Mouse (Mus musculus) thymus, postnatal 36 days (tissue): ENCODE measurements around the gene Camkv.
A peak's percentile ranks its signal among the peaks of the same experiment; 100 is the strongest.

Experiments
- DNase-seq, 2 experiments: peaks; one replicate each; pipeline ENCODE4 v3.0.0; 2022; ENCODE audit warnings: mixed read lengths in 2 of 2

Gene Camkv

GRCm38 (mm10) chr9:107963700-107964099 lies 28.2 kb downstream of the Camkv start:
- DNase-seq, result peak; percentile 67 to 74

DNA sequence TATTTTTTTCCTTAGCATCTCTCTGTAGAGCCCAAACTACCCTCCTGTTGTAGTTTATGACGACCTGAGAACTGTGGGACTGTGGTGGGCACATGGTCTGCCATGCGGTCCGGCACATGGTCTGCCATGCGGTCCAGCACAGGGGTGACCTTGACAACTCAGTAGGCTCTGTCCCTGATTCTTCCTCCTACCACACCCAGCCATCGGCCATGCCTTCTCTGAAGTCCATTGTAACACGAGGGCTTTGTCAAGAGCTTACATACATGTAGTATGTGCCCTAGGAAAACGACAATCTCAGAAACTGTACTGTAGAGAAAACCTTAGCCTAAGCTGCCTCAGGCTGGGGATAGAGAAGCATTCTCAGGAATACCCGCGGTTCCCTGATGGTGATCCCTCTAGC lies 29.2 kb downstream of the Camkv start:
- no peak for DNase-seq

DNA sequence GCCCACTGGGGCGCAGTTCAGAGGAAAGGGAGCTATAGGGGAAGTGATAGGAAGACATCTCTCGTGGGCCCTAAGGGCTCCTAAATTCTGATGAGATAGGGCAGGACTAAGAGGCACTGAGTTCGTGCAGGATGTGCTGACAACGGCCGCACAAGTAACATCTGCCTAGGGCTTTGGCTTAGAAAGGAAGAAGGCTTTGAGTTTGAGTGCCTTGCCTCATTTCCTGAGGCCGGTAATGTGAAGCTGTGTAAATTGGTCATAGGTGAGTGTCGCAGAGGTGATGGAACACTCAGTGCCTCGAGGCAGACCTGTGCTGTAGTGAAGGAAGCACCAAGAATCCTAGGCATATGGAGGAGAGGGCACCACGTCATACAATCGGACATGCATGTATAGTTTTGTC lies 31.2 kb downstream of the Camkv start:
- DNase-seq, result no peak

DNA sequence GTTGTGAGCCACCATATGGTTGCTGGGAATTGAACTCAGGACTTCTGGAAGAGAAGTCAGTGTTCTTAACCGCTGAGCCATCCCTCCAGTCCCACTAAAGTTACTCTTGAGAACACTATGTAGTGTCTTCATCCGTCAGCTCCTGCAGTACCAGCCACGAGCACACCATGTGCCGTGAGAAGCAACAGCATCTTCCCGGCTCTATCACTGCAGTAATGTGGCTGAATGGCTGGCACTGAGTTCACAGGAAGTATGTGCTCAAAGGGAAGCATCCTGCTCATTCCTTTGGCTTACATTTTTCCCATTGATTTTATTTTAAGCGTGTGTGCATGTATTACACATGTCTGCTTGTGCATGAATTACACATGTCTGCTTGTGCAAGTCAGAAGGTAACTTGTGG lies 32.0 kb downstream of the Camkv start:
- DNase-seq, result no peak

- no peak for DNase-seq
These were observed 33.1 kb downstream of the Camkv start for GRCm38 (mm10) chr9:107968531-107968930.

- DNase-seq, result no peak
These were observed 34.8 kb downstream of the Camkv start for GRCm38 (mm10) chr9:107970311-107970710.

DNA sequence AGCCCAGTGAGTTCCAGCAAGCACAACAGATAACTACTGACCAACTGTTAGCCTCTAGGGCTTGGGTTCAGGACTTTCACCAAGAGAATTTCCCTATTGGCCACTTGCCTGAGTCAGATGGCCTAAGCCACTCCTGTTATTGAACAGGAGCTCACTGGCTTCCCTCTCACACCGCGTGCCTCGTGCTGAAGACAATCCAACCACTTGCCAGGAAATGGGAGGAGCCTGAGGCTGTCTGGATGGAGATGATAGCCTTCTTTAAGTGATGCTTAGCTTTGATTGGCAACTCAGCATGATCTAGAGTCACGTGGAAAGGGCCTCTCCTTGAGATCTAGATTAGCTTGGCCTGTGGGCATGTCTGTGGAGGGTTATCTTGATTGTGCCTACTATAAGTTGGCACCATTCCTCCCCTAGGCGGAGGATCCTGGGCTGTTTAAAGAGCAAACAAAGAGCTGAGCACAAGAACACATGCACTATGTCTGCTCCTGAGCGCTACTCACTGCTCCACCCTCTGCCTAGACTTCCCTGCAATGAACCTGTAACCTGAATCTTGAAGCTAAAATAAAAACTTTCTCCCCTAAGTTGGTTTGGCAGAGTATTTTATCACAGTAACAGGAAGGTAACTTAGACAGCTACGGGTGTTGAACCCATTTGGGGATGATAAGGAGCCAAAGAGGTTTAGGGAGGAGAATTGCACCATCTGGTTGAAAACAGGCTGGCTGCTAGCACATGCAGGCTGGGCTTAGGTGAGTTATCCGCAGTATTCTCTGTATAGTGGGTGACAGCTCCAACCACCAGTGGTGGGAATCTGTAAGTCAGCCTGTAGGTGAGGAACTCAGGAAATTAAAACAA lies 36.4 kb downstream of the Camkv start:
- DNase-seq, result no peak

GRCm38 (mm10) chr9:107974491-107975171 lies 39.2 kb downstream of the Camkv start:
- DNase-seq, result no peak

- peak; percentile 41 to 51 for DNase-seq
These were observed 40.2 kb downstream of the Camkv start, which contains the start of gene Uba7 for GRCm38 (mm10) chr9:107975399-107976386. TSS of gene Uba7 (plus strand) at chr9:107975505.

DNA sequence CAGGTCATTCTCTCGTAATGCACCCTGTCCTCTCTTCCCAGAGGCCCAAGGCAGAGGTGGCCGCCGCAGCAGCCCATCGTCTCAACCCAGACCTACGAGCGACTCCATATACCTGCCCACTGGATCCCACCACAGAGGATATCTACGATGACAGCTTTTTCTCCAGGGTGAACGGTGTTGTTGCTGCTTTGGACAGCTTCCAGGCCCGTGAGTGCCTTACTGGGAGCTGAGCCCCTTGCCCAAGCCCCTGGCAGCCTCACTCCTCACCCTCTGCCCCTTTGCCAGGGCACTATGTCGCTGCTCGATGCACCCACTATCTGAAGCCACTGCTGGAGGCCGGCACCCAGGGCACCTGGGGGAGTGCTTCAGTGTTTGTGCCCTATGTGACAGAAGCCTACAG lies 43.3 kb downstream of the Camkv start:
- no peak for DNase-seq

GRCm38 (mm10) chr9:107981684-107982605 lies 46.5 kb downstream of the Camkv start:
- DNase-seq, result no peak

- DNase-seq, result peak; percentile 61 to 79
These were observed 47.3 kb downstream of the Camkv start, which contains the start of gene Gm20661 for GRCm38 (mm10) chr9:107982681-107983346. TSS of gene Gm20661 (plus strand) at chr9:107983058.

DNA sequence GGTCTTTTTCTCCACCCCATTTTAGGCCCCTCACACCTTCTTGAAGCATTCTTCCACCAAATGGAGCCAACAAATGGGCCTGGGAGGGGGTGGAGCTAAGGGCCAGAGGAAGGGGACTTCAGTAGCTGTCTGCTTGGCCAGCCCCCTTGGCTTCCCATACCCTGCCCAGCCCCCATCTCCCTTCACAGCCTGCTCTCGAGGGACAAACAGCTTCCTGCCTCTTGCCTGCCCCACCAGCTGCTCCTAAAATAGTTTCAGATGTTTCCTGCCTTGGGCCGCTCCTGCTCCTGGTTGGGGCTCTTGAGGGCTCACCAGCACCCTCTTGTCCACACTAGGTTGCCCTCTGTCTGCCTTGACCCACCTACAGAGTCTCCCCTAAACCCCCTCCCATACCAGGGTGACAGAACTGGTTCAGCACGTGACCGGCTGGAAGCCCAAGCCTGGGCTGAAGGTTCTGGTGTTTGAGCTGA lies 48.0 kb downstream of the Camkv start:
- DNase-seq, result peak in 1 of 2 experiments; percentile 62

DNA sequence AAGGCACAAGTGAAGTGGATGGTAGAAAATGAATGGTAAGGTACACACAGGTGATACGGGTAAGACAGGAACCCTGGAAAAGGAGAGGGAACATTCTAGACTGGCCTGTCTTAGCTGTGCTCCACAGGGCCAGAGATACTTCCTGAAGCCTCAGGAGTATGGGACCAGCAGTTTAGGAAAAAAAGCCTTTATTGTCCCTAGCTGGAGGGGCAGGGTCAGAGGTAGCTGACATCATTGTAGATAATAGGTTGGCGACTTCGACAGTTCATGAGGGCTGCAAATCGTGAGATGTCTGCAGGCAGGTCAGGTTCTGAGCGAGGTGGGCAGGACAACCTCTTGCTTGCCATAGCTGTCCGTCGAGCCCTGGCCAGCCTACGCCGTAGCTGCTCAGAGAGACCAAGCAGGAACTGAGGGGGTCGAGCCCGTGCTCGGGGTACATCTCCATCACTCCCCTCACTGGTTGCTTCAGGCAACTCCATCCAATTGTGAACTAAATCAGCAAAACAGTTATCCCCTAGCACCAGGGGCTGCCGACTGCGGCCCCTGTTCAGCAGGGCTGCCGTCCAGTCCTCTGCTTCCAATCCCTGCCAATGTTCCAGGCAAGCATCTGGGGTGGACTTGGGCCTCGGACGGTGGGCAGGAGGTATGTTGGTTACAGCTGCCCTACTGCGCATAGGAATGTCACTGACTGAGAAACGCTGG lies 48.7 kb downstream of the Camkv start:
- DNase-seq, result no peak

GRCm38 (mm10) chr9:107984754-107985055 lies 49.2 kb downstream of the Camkv start:
- DNase-seq, result no peak

DNA sequence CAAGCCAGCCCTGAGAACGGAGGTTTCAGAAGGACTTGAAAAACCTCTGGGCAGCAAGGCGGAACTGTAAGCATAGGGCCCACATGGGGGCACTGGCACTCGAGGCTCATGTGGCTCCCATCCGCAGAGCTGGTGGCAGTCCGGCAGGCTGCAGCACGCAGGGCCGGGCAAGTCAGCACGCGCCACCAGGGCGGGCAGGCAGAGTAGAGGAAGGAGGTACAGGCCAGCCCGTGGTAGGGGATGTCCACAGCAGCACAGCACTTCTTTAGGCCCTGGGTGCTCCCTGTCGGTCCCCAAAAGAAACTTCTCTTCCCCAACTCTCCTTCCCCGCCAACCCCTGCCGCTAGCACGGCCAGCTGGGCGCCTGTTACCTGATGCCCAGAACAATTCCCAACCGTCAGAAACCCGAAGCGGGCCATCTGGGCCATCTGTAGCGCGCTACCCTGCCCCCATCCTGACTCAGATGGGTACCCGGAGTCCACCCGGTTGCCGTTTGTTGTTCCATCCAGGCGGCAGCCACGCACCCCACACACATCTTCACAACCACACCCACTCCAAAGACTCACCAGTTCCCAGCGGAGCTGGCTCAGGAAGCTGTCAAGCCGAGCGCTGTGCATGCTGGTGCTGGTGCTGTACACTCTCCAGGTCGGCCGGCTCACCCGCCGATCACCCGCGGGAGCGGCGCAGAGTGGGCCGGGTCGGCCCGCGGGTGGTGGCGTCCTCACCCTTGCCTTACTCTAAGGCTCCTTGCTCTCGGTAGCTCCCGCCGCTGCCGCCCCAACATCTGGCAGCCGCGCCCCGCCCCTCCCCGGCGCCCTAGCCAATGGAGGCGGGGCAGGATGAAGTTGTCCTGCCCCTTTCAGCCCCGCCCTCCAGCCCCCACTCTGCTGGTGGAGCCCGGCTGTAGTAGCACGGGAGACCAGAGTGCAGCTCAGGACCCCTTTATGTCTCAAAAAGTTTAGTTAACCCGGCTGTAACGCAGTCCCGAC lies 50.0 kb downstream of the Camkv start, which contains the start of gene Inka1:
TSS of gene Inka1 (minus strand) at position 749 of the 989 bp plus-strand sequence.
- DNase-seq, result peak; percentile 93 to 95

DNA sequence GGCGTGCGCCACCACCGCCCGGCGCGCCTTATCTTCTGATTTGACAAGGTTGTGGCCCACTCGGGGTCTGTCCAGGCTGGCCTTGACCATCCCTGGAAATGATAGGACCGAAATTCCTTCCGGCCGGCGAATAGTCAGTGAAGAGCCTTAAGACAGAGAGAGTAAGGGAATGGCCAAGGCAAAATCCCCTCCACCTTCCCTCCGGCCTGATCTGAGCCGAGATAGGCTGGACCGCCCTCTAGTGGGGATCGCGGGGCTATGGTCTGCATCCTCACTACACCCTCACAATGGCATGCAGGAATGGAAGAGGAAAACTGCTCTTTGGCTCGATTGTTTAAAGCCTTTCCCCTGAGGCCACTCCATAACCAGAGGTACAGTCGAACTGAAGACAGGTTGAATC lies 50.9 kb downstream of the Camkv start:
- DNase-seq, result peak; percentile 79 to 80

- DNase-seq, result no peak
These were observed 52.5 kb downstream of the Camkv start for GRCm38 (mm10) chr9:107987950-107988349.

GRCm38 (mm10) chr9:107992197-107992596 lies 56.7 kb downstream of the Camkv start, which contains the start of gene Cdhr4:
TSS of gene Cdhr4 (plus strand) at chr9:107992497.
- no peak for DNase-seq
